Mouse (Mus musculus): ENCODE data around the gene Plod3.

DNA sequence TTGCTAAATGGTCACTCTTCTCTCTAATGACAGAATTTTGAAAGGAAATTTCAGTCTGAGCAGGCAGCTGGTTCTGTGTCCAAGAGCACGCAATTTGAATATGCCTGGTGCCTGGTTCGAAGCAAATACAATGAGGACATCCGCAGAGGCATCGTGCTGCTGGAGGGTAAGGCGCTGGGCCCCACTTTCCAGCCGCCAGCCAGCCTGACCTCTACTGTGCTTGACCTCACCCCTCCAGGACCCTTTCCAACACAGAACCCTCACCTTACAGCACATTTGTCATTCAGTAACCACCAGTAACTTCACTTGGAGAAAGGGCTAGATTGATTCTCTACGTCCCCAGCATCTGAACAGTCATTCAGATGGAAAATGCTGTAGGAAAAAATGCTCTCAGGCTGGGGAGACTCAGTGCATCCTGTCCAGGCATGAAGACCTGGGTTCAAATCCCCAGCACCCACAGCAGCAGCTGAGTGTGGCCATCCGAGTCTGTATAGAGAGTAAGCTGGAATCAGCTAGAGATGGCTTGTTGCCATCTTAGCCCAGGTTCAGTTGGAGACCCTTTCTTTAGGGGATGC lies 23.8 kb upstream of the Plod3 start:
- TF ChIP-seq CTCF (IDR thresholded peaks at IDR 0.05; ENCODE audit: control insufficient read depth, insufficient read depth, insufficient replicate concordance, low read depth, low read length) (no peak), POLR2A (IDR thresholded peaks at IDR 0.05; ENCODE audit: control insufficient read depth, low read depth, low read length) (no peak)
